Mouse (Mus musculus) erythroblast, embryonic 14.5 days (primary cell): ENCODE measurements around the gene Dab1.

Source experiments
- GATA1 ChIP-seq: IDR thresholded peaks from 2 replicates; pipeline ENCODE4 v1.6.1; 2012; ENCODE audit warnings: low read length, inconsistent platforms, mixed read lengths
- TAL1 ChIP-seq: IDR thresholded peaks from 3 replicates; pipeline ENCODE4 v1.6.1; 2012; ENCODE audit warnings: low read length, inconsistent platforms, mixed read lengths

GRCm38 (mm10) chr4:103969906-103970305, 350.7 kb downstream of the Dab1 start:
- TF ChIP-seq GATA1, result no peak
- TF ChIP-seq TAL1, result no peak
